19 mouse cellular contexts compared by ENCODE assay signal in genomic region chr11:102353021-102353431, GRCm38 (mm10). TPM values are rescaled to one million over a fixed set of nuclear protein-coding genes. Genes with fewer than 3 reads are reported as not detected.
DNase-seq lines count a peak whose midpoint lies in the region; ATAC-seq lines count a peak whose summit lies in the region.
"Had no signal": no experiment of that assay in that cellular context is flagged by ENCODE, and none has a peak within 500 bp of the region (broad histone marks: within the 10 kb centered on the region; RNA-seq: fewer than 3 reads in every experiment).

No protein-coding gene starts in this region.

- H3K4me3 ChIP-seq in liver, embryonic 12.5 days: peak overlapping the region; percentile 6; the same call in 1 of the 2 replicates
- H3K4me3 ChIP-seq: heart, adult 2 months; hindbrain, embryonic 13.5 days; kidney, embryonic 15.5 days; lung, embryonic 15.5 days; midbrain, embryonic 12.5 days had no signal

- intact Hi-C loops in left cerebral cortex, postnatal 4 days (cut with DNase I): no loop called here

- no peak for ATAC-seq in liver, embryonic 12.5 days
- ATAC-seq: forebrain, postnatal 0 days had no signal

- peak overlapping the region; percentile 25 for H3K4me2 ChIP-seq in liver, embryonic 12.5 days
- H3K4me2 ChIP-seq: hindbrain, embryonic 13.5 days; kidney, embryonic 15.5 days; lung, embryonic 15.5 days; midbrain, embryonic 12.5 days had no signal

- peak overlapping the region; percentile 8; the same call in 1 of the 2 replicates for H3K9ac ChIP-seq in liver, embryonic 12.5 days
- H3K9ac ChIP-seq: forebrain, postnatal 0 days; hindbrain, embryonic 13.5 days; kidney, embryonic 15.5 days; lung, embryonic 15.5 days; midbrain, embryonic 12.5 days had no signal

- peaks cover 69% of the 10 kb centered on the region for H3K4me1 ChIP-seq in liver, embryonic 12.5 days
- H3K4me1 ChIP-seq: hindbrain, embryonic 13.5 days; lung, embryonic 15.5 days; midbrain, embryonic 12.5 days had no signal

- H3K9me3 ChIP-seq in liver, embryonic 12.5 days (replicated peaks): no peaks in the 10 kb centered on the region
- H3K9me3 ChIP-seq: hindbrain, embryonic 13.5 days; kidney, embryonic 15.5 days; lung, embryonic 15.5 days; midbrain, embryonic 12.5 days had no signal

- peak; percentile 32 for DNase-seq in left cerebral cortex, postnatal 4 days
- DNase-seq in left cerebral cortex, adult 9 months (ENCODE audit: low spot score in 2 of 2): no peak
- DNase-seq in cerebellum, adult 11 months: peak; percentile 67
- peak; percentile 70 for DNase-seq in cerebellum, adult 8-10 months
- DNase-seq in layer of hippocampus, adult 18-20 months (ENCODE audit: low spot score in 2 of 2): no peak
- DNase-seq in frontal cortex, adult 2 months (ENCODE audit: extremely low spot score in 1 of 2, low spot score in 1 of 2): no peak
- no peak for DNase-seq in urinary bladder, adult 18-20 months (ENCODE audit: low spot score in 2 of 2)
- DNase-seq: adrenal gland, postnatal 25 days; forebrain, postnatal 0 days; gastrocnemius, postnatal 10 days; heart, adult 2 months; layer of hippocampus, postnatal 36 days; thymus, postnatal 4 days had no signal

- H3K27ac ChIP-seq in liver, embryonic 12.5 days: peak overlapping the region; percentile 69
- H3K27ac ChIP-seq: heart, adult 2 months; hindbrain, embryonic 13.5 days; kidney, embryonic 15.5 days; lung, embryonic 15.5 days; midbrain, embryonic 12.5 days had no signal

- WGBS in liver, embryonic 12.5 days (ENCODE audit: insufficient replicate concordance): 47% methylated on average over 8 of the region's 8 CpGs

- H3K36me3 ChIP-seq in liver, embryonic 12.5 days: peaks cover 94% of the 10 kb centered on the region
- H3K36me3 ChIP-seq: hindbrain, embryonic 13.5 days; kidney, embryonic 15.5 days; lung, embryonic 15.5 days; midbrain, embryonic 12.5 days had no signal

- H3K27me3 ChIP-seq in liver, embryonic 12.5 days (replicated peaks): peaks cover 63% of the 10 kb centered on the region

RNA-seq across cellular contexts. Expression of gene Slc4a1, which starts 13.0 kb away (rescaled TPM):
- 1 to 10 TPM in 1 of 2 experiments, under 1 TPM in 1; 0.87 to 1.9 TPM for total RNA-seq in left cerebral cortex, postnatal 4 days (2021)
- polyA plus RNA-seq in liver, embryonic 12.5 days (2016; fragmentation: Nextera tagmentation; extraction: Ambion mirVana): 913 and 972 TPM in 2 replicates
- total RNA-seq in layer of hippocampus, adult 18-20 months (2021): under 1 TPM; 0.30 to 0.41 TPM
- 0.48 and 0.60 TPM in 2 replicates for polyA plus RNA-seq in frontal cortex, adult 2 months (2012; rRNA removed)
- polyA plus RNA-seq: testis, adult 2 months had no signal

RNA-seq across cellular contexts. Expression of gene Ubtf, which starts 33.5 kb away (rescaled TPM):
- total RNA-seq in left cerebral cortex, postnatal 4 days (2021): 100 to 1,000 TPM; 113 to 115 TPM
- polyA plus RNA-seq in liver, embryonic 12.5 days (2016; fragmentation: Nextera tagmentation; extraction: Ambion mirVana): 97.2 and 98.8 TPM in 2 replicates
- total RNA-seq in layer of hippocampus, adult 18-20 months (2021): 100 to 1,000 TPM; 131 to 135 TPM
- polyA plus RNA-seq in frontal cortex, adult 2 months (2012; rRNA removed): 96.7 and 99.3 TPM in 2 replicates

RNA-seq across cellular contexts. Expression of gene Rundc3a, which starts 40.2 kb away (rescaled TPM):
- total RNA-seq in left cerebral cortex, postnatal 4 days (2021): 100 to 1,000 TPM; 261 to 262 TPM
- 1.9 and 2.1 TPM in 2 replicates for polyA plus RNA-seq in liver, embryonic 12.5 days (2016; fragmentation: Nextera tagmentation; extraction: Ambion mirVana)
- 100 to 1,000 TPM; 489 to 499 TPM for total RNA-seq in layer of hippocampus, adult 18-20 months (2021)
- 538 and 540 TPM in 2 replicates for polyA plus RNA-seq in frontal cortex, adult 2 months (2012; rRNA removed)

RNA-seq across cellular contexts. Expression of gene Slc25a39, which starts 54.7 kb away (rescaled TPM):
- total RNA-seq in left cerebral cortex, postnatal 4 days (2021): 10 to 100 TPM; 57.2 to 58.8 TPM
- 365 and 367 TPM in 2 replicates for polyA plus RNA-seq in liver, embryonic 12.5 days (2016; fragmentation: Nextera tagmentation; extraction: Ambion mirVana)
- 10 to 100 TPM; 62.9 to 64.5 TPM for total RNA-seq in layer of hippocampus, adult 18-20 months (2021)
- polyA plus RNA-seq in frontal cortex, adult 2 months (2012; rRNA removed): 82.9 and 90.8 TPM in 2 replicates

RNA-seq across cellular contexts. Expression of gene Atxn7l3, which starts 56.6 kb away (rescaled TPM):
- 100 to 1,000 TPM; 183 to 189 TPM for total RNA-seq in left cerebral cortex, postnatal 4 days (2021)
- polyA plus RNA-seq in liver, embryonic 12.5 days (2016; fragmentation: Nextera tagmentation; extraction: Ambion mirVana): 7.3 and 7.5 TPM in 2 replicates
- 100 to 1,000 TPM; 168 to 171 TPM for total RNA-seq in layer of hippocampus, adult 18-20 months (2021)
- polyA plus RNA-seq in frontal cortex, adult 2 months (2012; rRNA removed): 142 and 147 TPM in 2 replicates

Comparison
In these comparisons a context has a peak if more than half of its experiments do, and no peak if none do; other contexts are left out.
1. DNase-seq: peak in left cerebral cortex, postnatal 4 days (single experiment), cerebellum, adult 11 months (single experiment) and cerebellum, adult 8-10 months (single experiment); none in left cerebral cortex, adult 9 months (0 of 2), layer of hippocampus, adult 18-20 months (0 of 2), frontal cortex, adult 2 months (0 of 2) and urinary bladder, adult 18-20 months (0 of 2).